Mouse (Mus musculus): ENCODE data around the gene Ctc1.

Gene Ctc1

GRCm38 (mm10) chr11:69050748-69051147, 35.0 kb downstream of the Ctc1 start:
- DNase-seq (ENCODE audit: low spot score) = no peak

- DNase-seq (ENCODE audit: low spot score) = no peak
Observed at GRCm38 (mm10) chr11:69051771-69052170, 36.1 kb downstream of the Ctc1 start.

GRCm38 (mm10) chr11:69052824-69053421, 37.2 kb downstream of the Ctc1 start:
- no peak for DNase-seq (ENCODE audit: low spot score)

GRCm38 (mm10) chr11:69053848-69054247, 38.1 kb downstream of the Ctc1 start:
- no peak for DNase-seq (ENCODE audit: low spot score)

GRCm38 (mm10) chr11:69058265-69058664, 42.6 kb downstream of the Ctc1 start:
- no peak for DNase-seq (ENCODE audit: low spot score)

- DNase-seq (ENCODE audit: low spot score) = peak; percentile 26
Observed at GRCm38 (mm10) chr11:69058729-69059356, 43.1 kb downstream of the Ctc1 start.

- DNase-seq (ENCODE audit: low spot score) = peak; percentile 97
Observed at GRCm38 (mm10) chr11:69059357-69059974, 43.8 kb downstream of the Ctc1 start, which contains the start of gene Borcs6. TSS of gene Borcs6 (plus strand) at chr11:69059717.

- peak; percentile 59 for DNase-seq (ENCODE audit: low spot score)
Observed at GRCm38 (mm10) chr11:69059975-69060411, 44.3 kb downstream of the Ctc1 start.

- peak; percentile 47 for DNase-seq (ENCODE audit: low spot score)
Observed at GRCm38 (mm10) chr11:69060448-69061254, 44.9 kb downstream of the Ctc1 start.

- DNase-seq (ENCODE audit: low spot score) = no peak
Observed at GRCm38 (mm10) chr11:69061255-69061912, 45.7 kb downstream of the Ctc1 start.

- peak; percentile 89 for DNase-seq (ENCODE audit: low spot score)
Observed at GRCm38 (mm10) chr11:69062194-69062760, 46.6 kb downstream of the Ctc1 start.

- peak; percentile 98 for DNase-seq (ENCODE audit: low spot score)
Observed at GRCm38 (mm10) chr11:69062761-69063224, 47.1 kb downstream of the Ctc1 start.

- DNase-seq (ENCODE audit: low spot score) = peak; percentile 92
Observed at GRCm38 (mm10) chr11:69063413-69064201, 47.9 kb downstream of the Ctc1 start.

- no peak for DNase-seq (ENCODE audit: low spot score)
Observed at GRCm38 (mm10) chr11:69064259-69065133, 48.8 kb downstream of the Ctc1 start.

- DNase-seq (ENCODE audit: low spot score) = no peak
Observed at GRCm38 (mm10) chr11:69065394-69065925, 49.7 kb downstream of the Ctc1 start.

GRCm38 (mm10) chr11:69066163-69066861, 50.6 kb downstream of the Ctc1 start:
- DNase-seq (ENCODE audit: low spot score) = no peak

GRCm38 (mm10) chr11:69066956-69067355, 51.2 kb downstream of the Ctc1 start:
- DNase-seq (ENCODE audit: low spot score) = peak; percentile 98

GRCm38 (mm10) chr11:69067601-69068000, 51.9 kb downstream of the Ctc1 start:
- DNase-seq (ENCODE audit: low spot score) = no peak

GRCm38 (mm10) chr11:69070093-69070492, 54.4 kb downstream of the Ctc1 start:
- DNase-seq (ENCODE audit: low spot score) = no peak
